Mouse (Mus musculus): Measurements from ENCODE around the gene Eml6. TPM values are rescaled to one million over a fixed set of nuclear protein-coding genes. Genes with fewer than 3 reads are reported as not detected.

The Eml6 gene
- total and polyA plus RNA-seq, 2 experiments from 2014 or later, result 0.63 to 10.6 TPM

- Histone ChIP-seq H3K9me3 (replicated peaks; ENCODE audit: control insufficient read depth, low read length) (no peaks in the 10 kb centered on the region), H3K4me2 (ENCODE audit: low read depth, low read length) (no peak overlapping the region), H3K27ac (ENCODE audit: low read depth) (no peak overlapping the region), H3K36me3 (replicated peaks; ENCODE audit: control insufficient read depth, insufficient read depth, low read length) (peaks cover 53% of the 10 kb centered on the region), H3K27me3 (ENCODE audit: control insufficient read depth, insufficient read depth, low read length) (no peaks in the 10 kb centered on the region), H3K4me3 (ENCODE audit: low read depth, low read length) (no peak overlapping the region), H3K9ac (replicated peaks; ENCODE audit: low read depth, low read length) (no peak overlapping the region), H3K4me1 (ENCODE audit: control insufficient read depth, insufficient read depth) (no peaks in the 10 kb centered on the region; the same call in 1 of the 2 replicates)
- WGBS, result 91% methylated on average over 3 of the region's 3 CpGs
- TF ChIP-seq EP300 (IDR thresholded peaks at IDR 0.05; ENCODE audit: low read depth), result no peak
- no peak for TF ChIP-seq CTCF (IDR thresholded peaks at IDR 0.05; ENCODE audit: low read depth)
- ATAC-seq (ENCODE audit: insufficient read depth, low read depth) (no peak), DNase-seq (ENCODE audit: low spot score) (no peak)
These were observed 278.5 kb downstream of the Eml6 start for GRCm38 (mm10) chr11:29747365-29747764.

GRCm38 (mm10) chr11:29746203-29746602, 279.6 kb downstream of the Eml6 start:
- H3K9ac ChIP-seq (replicated peaks; ENCODE audit: low read depth, low read length), result no peak overlapping the region
- no peaks in the 10 kb centered on the region for H3K9me3 ChIP-seq (replicated peaks; ENCODE audit: control insufficient read depth, low read length)
- no peak overlapping the region for H3K4me2 ChIP-seq (ENCODE audit: low read depth, low read length)
- H3K4me1 ChIP-seq (ENCODE audit: control insufficient read depth, insufficient read depth), result no peaks in the 10 kb centered on the region
- H3K4me3 ChIP-seq (ENCODE audit: low read depth, low read length), result no peak overlapping the region
- WGBS, result 85% methylated on average over 9 of the region's 9 CpGs
- no peaks in the 10 kb centered on the region for H3K27me3 ChIP-seq (ENCODE audit: control insufficient read depth, insufficient read depth, low read length)
- H3K36me3 ChIP-seq (replicated peaks; ENCODE audit: control insufficient read depth, insufficient read depth, low read length), result peaks cover 62% of the 10 kb centered on the region
- ATAC-seq (ENCODE audit: insufficient read depth, low read depth) (no peak), DNase-seq (ENCODE audit: low spot score) (no peak)
- no peak overlapping the region for H3K27ac ChIP-seq (ENCODE audit: low read depth)
- TF ChIP-seq EP300 (IDR thresholded peaks at IDR 0.05; ENCODE audit: low read depth), result no peak
- TF ChIP-seq CTCF (IDR thresholded peaks at IDR 0.05; ENCODE audit: low read depth), result no peak

- DNase-seq (ENCODE audit: low spot score), result no peak
- Histone ChIP-seq H3K27ac (ENCODE audit: low read depth) (no peak overlapping the region), H3K9ac (replicated peaks; ENCODE audit: low read depth, low read length) (no peak overlapping the region), H3K9me3 (replicated peaks; ENCODE audit: control insufficient read depth, low read length) (no peaks in the 10 kb centered on the region), H3K4me3 (ENCODE audit: low read depth, low read length) (no peak overlapping the region), H3K4me2 (ENCODE audit: low read depth, low read length) (no peak overlapping the region), H3K27me3 (ENCODE audit: control insufficient read depth, insufficient read depth, low read length) (no peaks in the 10 kb centered on the region), H3K36me3 (replicated peaks; ENCODE audit: control insufficient read depth, insufficient read depth, low read length) (peaks cover 62% of the 10 kb centered on the region), H3K4me1 (ENCODE audit: control insufficient read depth, insufficient read depth) (no peaks in the 10 kb centered on the region)
- ATAC-seq (ENCODE audit: insufficient read depth, low read depth), result no peak
- 61% methylated on average over 2 of the region's 2 CpGs for WGBS
- no peak for TF ChIP-seq CTCF (IDR thresholded peaks at IDR 0.05; ENCODE audit: low read depth)
- no peak for TF ChIP-seq EP300 (IDR thresholded peaks at IDR 0.05; ENCODE audit: low read depth)
These were observed 280.3 kb downstream of the Eml6 start for GRCm38 (mm10) chr11:29745513-29745912.

GRCm38 (mm10) chr11:29744760-29745430, 280.9 kb downstream of the Eml6 start:
- ATAC-seq (ENCODE audit: insufficient read depth, low read depth), result no peak
- DNase-seq (ENCODE audit: low spot score), result no peak
- Histone ChIP-seq H3K36me3 (replicated peaks; ENCODE audit: control insufficient read depth, insufficient read depth, low read length) (peaks cover 63% of the 10 kb centered on the region), H3K9ac (replicated peaks; ENCODE audit: low read depth, low read length) (no peak overlapping the region), H3K27ac (ENCODE audit: low read depth) (no peak overlapping the region), H3K4me2 (ENCODE audit: low read depth, low read length) (no peak overlapping the region), H3K4me1 (ENCODE audit: control insufficient read depth, insufficient read depth) (no peaks in the 10 kb centered on the region), H3K4me3 (ENCODE audit: low read depth, low read length) (no peak overlapping the region), H3K27me3 (ENCODE audit: control insufficient read depth, insufficient read depth, low read length) (no peaks in the 10 kb centered on the region), H3K9me3 (replicated peaks; ENCODE audit: control insufficient read depth, low read length) (no peaks in the 10 kb centered on the region)
- 94% methylated on average over 5 of the region's 5 CpGs for WGBS
- TF ChIP-seq CTCF (IDR thresholded peaks at IDR 0.05; ENCODE audit: low read depth) (no peak), EP300 (IDR thresholded peaks at IDR 0.05; ENCODE audit: low read depth) (no peak)

- 0 out of 2 replicates have a peak, but pooled peaks cover 4% of the 10 kb centered on the region for H3K4me1 ChIP-seq (ENCODE audit: control insufficient read depth, insufficient read depth)
- WGBS, result 81% methylated on average over 2 of the region's 2 CpGs
- no peak overlapping the region for H3K4me2 ChIP-seq (ENCODE audit: low read depth, low read length)
- H3K36me3 ChIP-seq (replicated peaks; ENCODE audit: control insufficient read depth, insufficient read depth, low read length), result peaks cover 41% of the 10 kb centered on the region
- H3K4me3 ChIP-seq (ENCODE audit: low read depth, low read length), result no peak overlapping the region
- H3K9me3 ChIP-seq (replicated peaks; ENCODE audit: control insufficient read depth, low read length), result no peaks in the 10 kb centered on the region
- ATAC-seq (ENCODE audit: insufficient read depth, low read depth) (no peak), DNase-seq (ENCODE audit: low spot score) (no peak)
- no peaks in the 10 kb centered on the region for H3K27me3 ChIP-seq (ENCODE audit: control insufficient read depth, insufficient read depth, low read length)
- no peak for TF ChIP-seq EP300 (IDR thresholded peaks at IDR 0.05; ENCODE audit: low read depth)
- TF ChIP-seq CTCF (IDR thresholded peaks at IDR 0.05; ENCODE audit: low read depth), result no peak
- no peak overlapping the region for H3K27ac ChIP-seq (ENCODE audit: low read depth)
- H3K9ac ChIP-seq (replicated peaks; ENCODE audit: low read depth, low read length), result no peak overlapping the region
These were observed 286.1 kb downstream of the Eml6 start for GRCm38 (mm10) chr11:29739752-29740151.

GRCm38 (mm10) chr11:29727901-29728300, 297.9 kb downstream of the Eml6 start:
- H3K4me1 ChIP-seq (ENCODE audit: control insufficient read depth, insufficient read depth), result no peaks in the 10 kb centered on the region

More at GRCm38 (mm10) chr11:29727901-29728300, 297.9 kb downstream of the Eml6 start:
- Histone ChIP-seq H3K4me3 (ENCODE audit: low read depth, low read length) (no peak overlapping the region), H3K4me2 (ENCODE audit: low read depth, low read length) (no peak overlapping the region), H3K36me3 (replicated peaks; ENCODE audit: control insufficient read depth, insufficient read depth, low read length) (no peaks in the 10 kb centered on the region), H3K27me3 (ENCODE audit: control insufficient read depth, insufficient read depth, low read length) (no peaks in the 10 kb centered on the region), H3K27ac (ENCODE audit: low read depth) (no peak overlapping the region), H3K9ac (replicated peaks; ENCODE audit: low read depth, low read length) (no peak overlapping the region), H3K9me3 (replicated peaks; ENCODE audit: control insufficient read depth, low read length) (no peaks in the 10 kb centered on the region)
- ATAC-seq (ENCODE audit: insufficient read depth, low read depth) (no peak), DNase-seq (ENCODE audit: low spot score) (no peak)
- 93% methylated on average over 1 of the region's 1 CpGs for WGBS
- no peak for TF ChIP-seq CTCF (IDR thresholded peaks at IDR 0.05; ENCODE audit: low read depth)
- no peak for TF ChIP-seq EP300 (IDR thresholded peaks at IDR 0.05; ENCODE audit: low read depth)
